Mouse (Mus musculus) embryonic facial prominence, embryonic 10.5 days (tissue): ENCODE results near the gene Ccdc42. TPM values are rescaled to one million over a fixed set of nuclear protein-coding genes. Genes with fewer than 3 reads are reported as not detected.
A peak's percentile ranks its signal among the peaks of the same experiment; 100 is the strongest.

Experiments
- DNase-seq: peaks from one replicate; pipeline ENCODE4 v3.0.0-alpha.2; 2017; ENCODE audit warnings: low spot score
- H3K27ac ChIP-seq: fragments of 300-500 bp; sonication (generic); replicated peaks from 2 replicates; pipeline ENCODE4 v1.5.1; 2016; ENCODE audit warnings: mild to moderate bottlenecking
- H3K27me3 ChIP-seq: fragments of 300-500 bp; sonication (generic); replicated peaks from 2 replicates; pipeline ENCODE4 v1.6.1; 2016; ENCODE audit warnings: low read depth, mild to moderate bottlenecking; ENCODE audit not compliant: poor library complexity, severe bottlenecking
- H3K36me3 ChIP-seq: fragments of 300-500 bp; sonication (generic); replicated peaks from 2 replicates; pipeline ENCODE4 v1.6.1; 2016; ENCODE audit warnings: mild to moderate bottlenecking, moderate library complexity
- H3K4me1 ChIP-seq: fragments of 300-500 bp; sonication (generic); 2 replicates; pipeline ENCODE4 v1.6.1; 2016
- H3K4me3 ChIP-seq: fragments of 300-500 bp; sonication (generic); 2 replicates; pipeline ENCODE4 v1.5.1; 2016; ENCODE audit warnings: mild to moderate bottlenecking, moderate library complexity
- H3K9me3 ChIP-seq: fragments of 300-500 bp; sonication (generic); 2 replicates; pipeline ENCODE4 v1.6.1; 2016; ENCODE audit warnings: mild to moderate bottlenecking
- WGBS: fragments of 180-500 bp; shearing (Covaris S2); methylation state at CpG from one replicate; pipeline ENCODE4 v1.1.7; 2016; 5-methylcytosine and 5-hydroxymethylcytosine counted together
- polyA plus RNA-seq: library from polyadenylated mRNA; unstranded; fragments of >200 nt; fragmentation: Nextera tagmentation; extraction: Ambion mirVana; gene quantifications from 2 replicates; pipeline ENCODE4 v1.2.1, GENCODE M21; 2016

Ccdc42 gene
- polyA plus RNA-seq, 1 experiment from 2014 or later: 0.55 TPM

DNA sequence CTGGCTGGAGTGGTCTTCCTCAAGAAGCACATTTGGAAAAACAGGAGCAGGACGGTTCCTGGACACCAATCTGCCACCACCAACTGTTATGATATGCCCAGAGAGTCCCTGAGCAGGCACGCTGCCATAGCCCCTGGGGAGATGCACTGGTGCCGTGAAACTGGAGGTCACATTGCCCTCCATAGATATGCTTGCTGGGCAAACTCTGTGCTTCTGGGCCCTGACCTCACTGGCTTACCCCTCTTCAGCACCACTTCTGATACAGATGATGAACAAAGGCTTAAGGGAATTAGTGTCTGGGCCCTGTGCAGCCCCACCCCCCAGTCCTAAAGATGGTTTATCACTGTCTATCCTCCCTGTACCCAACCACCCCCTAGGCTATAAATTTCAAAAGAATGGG lies 6.4 kb downstream of the Ccdc42 start:
- Histone ChIP-seq H3K27me3 (no peaks in the 10 kb centered on the region), H3K4me3 (no peak overlapping the region), H3K4me1 (peaks cover 55% of the 10 kb centered on the region), H3K27ac (peak overlapping the region; percentile 67), H3K36me3 (no peaks in the 10 kb centered on the region), H3K9me3 (no peaks in the 10 kb centered on the region)
- no peak for DNase-seq
- 65% methylated on average over 3 of the region's 3 CpGs for WGBS

DNA sequence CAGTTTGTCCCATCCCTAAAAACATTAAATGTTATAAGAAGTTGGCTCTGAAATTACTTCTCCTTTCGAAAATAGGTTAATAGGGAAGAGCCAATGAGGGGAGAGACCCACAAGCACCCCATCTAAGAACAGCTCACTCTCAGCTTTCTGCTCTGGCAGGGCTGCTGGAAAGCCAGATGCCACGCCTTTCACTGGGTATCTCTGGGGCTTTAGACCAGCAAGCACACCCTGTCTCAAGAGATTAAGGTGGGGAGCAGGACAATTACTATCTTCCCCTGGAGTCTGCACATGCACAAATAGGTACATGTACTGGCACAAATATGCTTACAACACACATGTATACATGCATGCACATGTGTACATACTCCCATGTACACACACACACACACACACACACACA lies 11.1 kb downstream of the Ccdc42 start:
- H3K36me3 ChIP-seq: no peaks in the 10 kb centered on the region
- no peaks in the 10 kb centered on the region for H3K9me3 ChIP-seq
- H3K4me3 ChIP-seq: no peak overlapping the region
- H3K27me3 ChIP-seq: no peaks in the 10 kb centered on the region
- 93% methylated on average over 2 of the region's 2 CpGs for WGBS
- H3K27ac ChIP-seq: no peak overlapping the region
- peaks cover 49% of the 10 kb centered on the region for H3K4me1 ChIP-seq
- no peak for DNase-seq

DNA sequence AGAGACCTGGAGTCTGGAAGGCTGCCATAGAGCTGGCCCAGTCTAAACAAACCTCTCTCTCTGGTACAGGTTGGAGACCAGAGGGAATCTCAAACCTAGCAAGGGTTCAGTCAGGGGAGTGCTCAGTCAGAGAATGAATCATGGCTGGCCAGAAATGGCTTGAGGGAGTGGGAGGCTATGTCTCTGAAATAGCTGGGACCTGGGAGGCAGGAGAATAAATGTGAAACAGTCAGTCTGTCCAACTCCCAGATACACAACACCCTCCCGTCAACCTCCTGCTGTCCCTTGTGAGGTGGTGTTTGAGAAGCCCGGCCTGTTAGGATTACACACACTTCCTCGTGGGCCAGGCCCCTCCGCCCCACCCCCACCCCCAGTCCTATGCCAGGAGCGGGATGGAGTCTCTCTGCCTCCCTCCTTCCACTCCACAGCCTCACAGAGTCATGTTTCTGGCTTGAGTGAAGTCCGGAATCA lies 13.8 kb downstream of the Ccdc42 start:
- no peaks in the 10 kb centered on the region for H3K9me3 ChIP-seq
- peaks cover 40% of the 10 kb centered on the region for H3K4me1 ChIP-seq
- H3K36me3 ChIP-seq: no peaks in the 10 kb centered on the region
- 22% methylated on average over 6 of the region's 6 CpGs for WGBS
- DNase-seq: peak; percentile 51
- no peaks in the 10 kb centered on the region for H3K27me3 ChIP-seq
- no peak overlapping the region for H3K4me3 ChIP-seq
- H3K27ac ChIP-seq: peak overlapping the region; percentile 80

DNA sequence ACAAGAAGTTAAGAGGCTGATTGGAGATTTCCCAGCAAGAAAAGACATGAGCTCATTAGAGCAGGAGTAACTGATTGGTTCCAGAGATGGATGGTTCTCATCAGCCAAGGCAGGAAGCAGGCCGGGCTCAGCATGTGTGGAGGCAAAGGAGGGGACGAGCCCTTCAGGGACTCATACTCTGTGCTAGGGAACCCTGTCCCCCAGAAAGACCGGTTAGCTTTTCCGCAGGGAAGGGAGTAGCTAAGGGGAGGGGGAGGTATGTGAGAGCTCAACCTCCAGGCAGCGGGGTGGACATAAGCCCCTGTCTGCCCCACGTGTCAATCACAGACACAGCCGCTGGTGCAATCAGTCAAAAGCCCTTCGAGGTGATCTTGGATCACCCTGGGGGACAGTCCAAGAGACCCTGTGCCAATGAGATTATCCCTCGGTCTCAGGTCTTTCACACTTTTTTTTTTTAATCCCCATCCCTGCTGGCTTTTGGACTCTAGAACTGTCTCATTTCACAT lies 14.7 kb downstream of the Ccdc42 start:
- peaks cover 40% of the 10 kb centered on the region for H3K4me1 ChIP-seq
- no peaks in the 10 kb centered on the region for H3K9me3 ChIP-seq
- no peaks in the 10 kb centered on the region for H3K27me3 ChIP-seq
- peak; percentile 69 for DNase-seq
- peak overlapping the region; percentile 80 for H3K27ac ChIP-seq
- WGBS: 5% methylated on average over 9 of the region's 9 CpGs
- H3K4me3 ChIP-seq: no peak overlapping the region; the same call in 1 of the 2 replicates
- no peaks in the 10 kb centered on the region for H3K36me3 ChIP-seq

DNA sequence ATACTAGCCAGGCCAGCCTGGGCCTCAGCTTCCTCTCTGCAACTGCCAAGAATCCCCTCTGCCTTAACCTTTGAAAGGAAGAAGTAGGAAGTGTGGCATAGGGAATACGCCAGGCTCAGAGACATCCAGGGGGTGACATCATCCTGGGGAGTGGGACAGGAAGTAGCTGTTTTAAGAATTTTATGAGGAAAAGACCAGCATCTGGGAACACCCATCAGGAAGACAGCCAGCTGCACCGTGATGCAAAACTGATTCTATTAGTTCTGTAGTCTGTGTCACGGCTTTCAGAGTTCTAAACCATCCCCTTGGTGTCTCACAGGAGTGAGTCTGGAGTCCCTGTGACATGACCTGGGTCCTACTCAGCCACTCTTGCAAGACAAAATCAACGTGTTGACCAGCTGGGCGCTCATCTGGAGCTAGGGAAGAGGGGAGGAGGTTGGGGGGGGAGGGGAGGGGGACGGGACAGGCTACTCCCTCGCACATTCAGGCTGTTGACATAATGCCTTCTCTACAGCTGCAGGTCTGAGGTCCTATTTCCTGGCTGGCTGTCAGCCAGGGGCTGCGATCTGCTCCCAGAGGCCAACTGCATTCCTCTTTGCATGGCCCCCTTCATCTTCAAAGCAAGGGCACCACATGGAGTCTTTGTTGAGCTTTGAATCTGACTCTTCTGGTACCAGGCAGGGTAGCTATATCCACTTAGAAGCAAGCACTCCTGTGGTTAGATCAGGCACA lies 15.5 kb downstream of the Ccdc42 start:
- Histone ChIP-seq H3K27me3 (no peaks in the 10 kb centered on the region), H3K4me3 (0 out of 2 replicates have a peak overlapping the region, but pooled peaks have one; percentile 19), H3K9me3 (no peaks in the 10 kb centered on the region), H3K4me1 (peaks cover 34% of the 10 kb centered on the region), H3K27ac (peak overlapping the region; percentile 80), H3K36me3 (no peaks in the 10 kb centered on the region)
- peak; percentile 75 for DNase-seq
- WGBS: 13% methylated on average over 8 of the region's 8 CpGs

DNA sequence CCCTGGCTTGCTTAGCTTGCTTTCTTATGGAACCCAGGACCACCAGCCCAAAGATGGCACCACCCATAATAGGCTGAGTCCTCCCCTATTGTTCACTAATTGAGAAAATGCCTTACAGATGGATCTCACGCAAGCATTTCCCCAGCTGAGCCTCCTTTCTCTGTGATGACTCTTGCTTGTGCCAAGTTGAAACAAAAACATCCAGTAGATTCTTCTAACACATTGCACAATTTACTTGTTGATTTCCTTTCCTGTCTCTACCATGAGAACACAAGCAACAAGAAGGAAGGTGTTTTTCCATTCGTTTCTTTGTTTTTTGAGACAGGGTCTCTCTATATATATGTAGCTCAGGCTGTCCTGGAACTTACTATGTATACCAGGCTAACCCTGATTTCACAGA lies 20.2 kb downstream of the Ccdc42 start:
- H3K9me3 ChIP-seq: no peaks in the 10 kb centered on the region
- H3K4me3 ChIP-seq: no peak overlapping the region
- H3K27ac ChIP-seq: no peak overlapping the region
- WGBS: 75% methylated on average over 2 of the region's 2 CpGs
- H3K36me3 ChIP-seq: no peaks in the 10 kb centered on the region
- peaks cover 20% of the 10 kb centered on the region for H3K4me1 ChIP-seq
- H3K27me3 ChIP-seq: no peaks in the 10 kb centered on the region
- DNase-seq: no peak

DNA sequence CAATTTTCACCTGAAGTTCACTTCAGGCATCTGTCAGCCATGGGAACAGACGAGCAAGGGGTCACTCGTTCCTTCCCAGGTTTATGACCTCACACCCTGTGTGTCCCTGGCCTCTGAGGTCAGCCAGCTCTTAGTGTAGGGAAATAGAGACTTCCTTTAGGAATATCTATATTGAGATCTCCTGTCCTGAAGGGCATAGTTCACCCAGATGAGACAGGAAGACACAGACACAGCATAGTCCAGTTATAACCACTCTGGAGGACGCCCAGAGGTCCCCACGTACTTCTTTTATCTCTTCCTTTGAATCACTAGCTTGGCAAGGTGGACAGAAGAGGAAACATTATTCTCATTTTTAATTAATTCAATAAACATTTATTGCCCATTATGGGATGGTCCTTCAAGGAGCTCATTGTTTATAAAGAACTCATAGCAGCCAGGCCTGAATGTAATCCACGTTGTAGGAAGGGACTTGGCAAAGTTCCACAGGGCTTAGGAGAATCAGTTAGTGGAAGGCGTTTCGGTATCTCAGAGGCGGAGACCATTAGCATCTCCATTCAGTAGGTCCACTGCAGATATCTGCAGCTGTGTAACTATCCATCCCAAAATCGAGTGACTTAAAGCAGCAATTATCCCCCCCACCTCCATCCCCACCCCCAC lies 23.2 kb downstream of the Ccdc42 start:
- Histone ChIP-seq H3K9me3 (no peaks in the 10 kb centered on the region), H3K27ac (no peak overlapping the region), H3K27me3 (no peaks in the 10 kb centered on the region), H3K4me3 (no peak overlapping the region), H3K36me3 (no peaks in the 10 kb centered on the region), H3K4me1 (peaks cover 25% of the 10 kb centered on the region)
- no peak for DNase-seq
- 71% methylated on average over 9 of the region's 9 CpGs for WGBS

DNA sequence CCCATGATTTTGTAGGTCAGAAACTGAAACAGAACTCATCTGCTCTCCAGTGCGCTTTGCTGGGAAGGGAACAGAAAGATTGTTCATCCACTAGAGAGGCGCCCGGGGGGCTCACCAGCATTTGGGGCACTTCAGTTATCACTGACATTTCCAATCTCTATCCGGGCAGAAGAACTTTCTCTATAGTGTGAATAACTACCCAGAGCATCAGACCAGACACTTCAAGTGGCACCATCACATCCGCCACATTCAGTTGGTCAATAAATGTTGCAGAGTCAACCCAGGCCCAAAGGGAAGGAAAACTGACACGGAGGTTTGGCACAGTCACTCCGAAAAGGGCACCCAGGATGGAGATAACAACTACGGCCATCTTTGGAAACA lies 23.7 kb downstream of the Ccdc42 start:
- Histone ChIP-seq H3K36me3 (no peaks in the 10 kb centered on the region), H3K27me3 (no peaks in the 10 kb centered on the region), H3K27ac (no peak overlapping the region), H3K4me3 (no peak overlapping the region), H3K9me3 (no peaks in the 10 kb centered on the region), H3K4me1 (peaks cover 25% of the 10 kb centered on the region)
- WGBS: 90% methylated on average over 8 of the region's 8 CpGs
- no peak for DNase-seq

DNA sequence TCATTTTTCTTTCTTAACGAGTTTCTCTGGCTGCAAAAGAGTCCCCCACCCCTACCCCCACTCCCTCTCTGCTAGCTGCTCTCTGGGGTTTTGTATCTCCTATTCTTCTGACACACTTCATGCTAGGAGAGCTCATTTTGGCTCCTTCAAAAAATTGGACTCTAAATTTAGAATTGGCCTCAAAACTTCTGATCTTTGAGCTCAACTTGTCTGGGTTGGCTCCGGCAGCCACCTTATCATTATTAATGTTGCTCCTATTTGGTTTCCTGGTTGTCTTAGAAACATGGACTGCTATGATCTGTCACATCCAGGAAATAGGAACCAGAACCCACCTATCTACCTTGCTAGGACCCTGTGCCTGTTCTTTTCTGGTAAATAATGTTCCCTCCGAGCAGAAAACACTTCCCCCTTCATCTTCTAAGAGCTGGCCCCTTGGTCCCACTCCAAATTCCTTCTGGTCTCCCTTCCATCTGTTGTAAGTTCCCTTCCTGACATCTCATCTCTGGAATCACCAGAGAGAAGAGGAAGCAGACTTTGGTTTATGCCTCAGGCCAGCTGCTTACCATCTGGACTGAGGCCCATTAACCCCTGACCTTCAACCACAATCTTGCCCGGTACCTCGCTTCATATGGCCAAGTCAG lies 26.4 kb downstream of the Ccdc42 start:
- Histone ChIP-seq H3K9me3 (no peaks in the 10 kb centered on the region), H3K36me3 (no peaks in the 10 kb centered on the region), H3K27ac (peak overlapping the region; percentile 19; the same call in 1 of the 2 replicates), H3K27me3 (no peaks in the 10 kb centered on the region), H3K4me3 (no peak overlapping the region), H3K4me1 (peaks cover 25% of the 10 kb centered on the region)
- WGBS: 32% methylated on average over 5 of the region's 5 CpGs
- DNase-seq: peak; percentile 42

DNA sequence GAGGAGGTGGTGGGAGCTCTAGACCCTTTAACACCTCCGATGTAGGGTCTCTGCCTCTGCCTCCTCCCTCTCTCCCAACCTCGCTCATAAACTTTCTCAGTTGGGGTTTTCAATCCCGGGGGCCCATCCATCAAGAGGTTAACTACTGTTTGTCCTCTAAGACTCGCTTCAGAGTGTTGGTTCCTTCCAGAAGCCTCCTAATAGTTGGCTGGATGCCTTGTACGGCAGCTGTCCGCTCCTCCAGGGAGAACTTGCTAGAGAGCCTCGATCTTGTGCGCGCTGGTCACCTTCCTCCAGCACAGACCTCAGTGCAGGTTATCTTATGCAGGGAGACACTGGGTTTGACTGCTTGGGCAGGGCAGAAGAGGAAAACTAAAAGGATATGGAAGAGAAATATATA lies 35.9 kb downstream of the Ccdc42 start:
- WGBS: 84% methylated on average over 9 of the region's 9 CpGs
- DNase-seq: no peak
- Histone ChIP-seq H3K9me3 (no peaks in the 10 kb centered on the region), H3K4me3 (0 out of 2 replicates have a peak overlapping the region, but pooled peaks have one; percentile 52), H3K36me3 (no peaks in the 10 kb centered on the region), H3K4me1 (peaks cover 21% of the 10 kb centered on the region), H3K27ac (peak overlapping the region; percentile 65; the same call in 1 of the 2 replicates), H3K27me3 (no peaks in the 10 kb centered on the region)

DNA sequence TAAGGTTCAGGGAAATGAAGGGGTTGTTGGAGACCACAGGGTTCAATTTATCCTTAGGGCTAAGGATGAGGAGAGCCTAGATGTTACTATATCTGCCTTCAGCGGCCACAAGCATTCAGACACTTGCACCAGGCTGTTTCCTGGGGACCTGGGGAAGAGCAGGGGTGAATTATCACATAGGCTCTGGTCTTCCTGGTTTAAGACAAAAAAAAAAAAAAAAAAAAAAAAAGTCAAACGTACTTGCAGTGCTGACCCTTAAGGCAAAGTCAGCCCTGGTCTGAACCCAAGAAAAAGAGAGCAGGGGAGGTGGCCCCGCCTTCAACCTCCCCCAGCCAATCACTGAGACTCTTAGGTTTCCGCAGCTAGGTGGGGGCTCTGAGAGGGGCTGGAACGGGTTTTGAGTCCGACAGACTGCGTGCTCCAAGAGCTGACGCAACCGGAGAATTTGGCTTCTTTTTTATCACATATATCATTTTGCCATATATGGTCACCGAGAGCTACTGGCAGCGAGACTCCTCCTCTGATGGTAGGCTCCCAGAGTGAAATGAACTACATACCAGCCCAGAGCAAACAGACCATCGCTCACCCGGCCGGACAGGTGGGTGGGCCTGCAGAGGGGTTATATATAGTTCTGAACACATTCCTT lies 36.5 kb downstream of the Ccdc42 start:
- Histone ChIP-seq H3K27ac (peak overlapping the region; percentile 65), H3K4me1 (peaks cover 21% of the 10 kb centered on the region), H3K36me3 (no peaks in the 10 kb centered on the region), H3K4me3 (peak overlapping the region; percentile 52), H3K9me3 (no peaks in the 10 kb centered on the region), H3K27me3 (no peaks in the 10 kb centered on the region)
- WGBS: 5% methylated on average over 14 of the region's 14 CpGs
- peak; percentile 80 for DNase-seq

DNA sequence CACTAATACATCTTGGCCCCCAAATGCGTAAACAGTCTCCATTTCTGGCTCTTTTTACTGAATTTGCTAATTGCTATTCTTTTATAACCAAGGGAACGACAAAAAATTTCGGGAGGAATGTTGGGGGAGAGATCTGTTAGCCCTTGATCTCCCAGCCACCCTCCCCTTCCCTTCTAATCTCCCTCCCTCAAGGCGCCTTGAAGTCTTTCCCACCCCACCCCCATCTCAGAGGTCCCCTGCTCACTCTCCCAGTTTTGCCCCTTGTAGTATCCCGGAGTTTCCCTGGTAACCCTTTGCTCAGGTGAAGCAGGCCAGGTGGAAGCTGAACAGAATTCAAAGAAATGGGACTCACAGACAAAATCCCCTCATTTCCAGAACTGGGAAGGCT lies 37.0 kb downstream of the Ccdc42 start:
- no peak for DNase-seq
- H3K27me3 ChIP-seq: no peaks in the 10 kb centered on the region
- H3K4me3 ChIP-seq: peak overlapping the region; percentile 52
- no peaks in the 10 kb centered on the region for H3K9me3 ChIP-seq
- peak overlapping the region; percentile 65 for H3K27ac ChIP-seq
- H3K36me3 ChIP-seq: no peaks in the 10 kb centered on the region
- peaks cover 21% of the 10 kb centered on the region for H3K4me1 ChIP-seq
- 7% methylated on average over 5 of the region's 5 CpGs for WGBS
